Mouse (Mus musculus): Measurements from ENCODE around the gene Flvcr1. TPM values are rescaled to one million over a fixed set of nuclear protein-coding genes. Genes with fewer than 3 reads are reported as not detected.

The Flvcr1 gene
- polyA plus RNA-seq, 1 experiment: 3.2 TPM

DNA sequence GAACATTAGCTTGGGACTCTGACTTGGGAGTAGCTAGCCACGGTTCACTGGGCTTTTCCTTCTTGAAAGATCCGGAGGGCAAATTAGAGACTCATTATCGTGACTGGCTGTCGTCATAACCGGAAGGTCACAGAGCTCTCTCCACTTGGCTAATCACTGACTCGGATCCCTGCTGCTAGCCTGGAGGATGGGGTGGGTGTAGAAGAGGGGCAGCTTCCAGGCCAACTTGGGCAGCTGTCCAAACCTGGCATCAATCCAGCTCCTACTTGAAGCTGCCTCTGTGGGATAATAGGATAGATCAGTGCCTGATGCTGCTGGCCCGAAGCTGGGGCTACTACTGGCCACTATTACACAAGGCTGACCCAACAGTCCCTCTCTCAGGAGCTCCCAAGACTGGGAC, 30.4 kb downstream of the Flvcr1 start:
- H3K27me3 ChIP-seq (replicated peaks): peaks cover 50% of the 10 kb centered on the region
- peaks cover 29% of the 10 kb centered on the region for H3K4me1 ChIP-seq
- H3K9me3 ChIP-seq: peaks cover 16% of the 10 kb centered on the region
- H3K36me3 ChIP-seq (replicated peaks; ENCODE audit: low read length): peaks cover 3% of the 10 kb centered on the region
- H3K4me3 ChIP-seq (replicated peaks): no peak overlapping the region
- TF ChIP-seq FLI1 (IDR thresholded peaks at IDR 0.05; ENCODE audit: low read length) (no peak), GATA1 (IDR thresholded peaks at IDR 0.05; ENCODE audit: borderline replicate concordance, low read length) (no peak)

- Histone ChIP-seq H3K36me3 (replicated peaks; ENCODE audit: low read length) (no peaks in the 10 kb centered on the region), H3K4me3 (replicated peaks) (no peak overlapping the region), H3K9me3 (peaks cover 5% of the 10 kb centered on the region), H3K27me3 (replicated peaks) (peaks cover 51% of the 10 kb centered on the region), H3K4me1 (peaks cover 3% of the 10 kb centered on the region; the same call in 1 of the 2 replicates)
- TF ChIP-seq GATA1 (IDR thresholded peaks at IDR 0.05; ENCODE audit: borderline replicate concordance, low read length): no peak
- no peak for TF ChIP-seq FLI1 (IDR thresholded peaks at IDR 0.05; ENCODE audit: low read length)
Measured at GRCm38 (mm10) chr1:190989437-190990082, 36.4 kb downstream of the Flvcr1 start.

GRCm38 (mm10) chr1:190981412-190981811, 44.5 kb downstream of the Flvcr1 start:
- Histone ChIP-seq H3K4me1 (peaks cover 35% of the 10 kb centered on the region), H3K4me3 (replicated peaks) (peak overlapping the region; percentile 53), H3K27me3 (replicated peaks) (peaks cover 54% of the 10 kb centered on the region), H3K9me3 (peaks cover 5% of the 10 kb centered on the region; the same call in 1 of the 2 replicates), H3K36me3 (replicated peaks; ENCODE audit: low read length) (no peaks in the 10 kb centered on the region)
- TF ChIP-seq GATA1 (IDR thresholded peaks at IDR 0.05; ENCODE audit: borderline replicate concordance, low read length): no peak
- no peak for TF ChIP-seq FLI1 (IDR thresholded peaks at IDR 0.05; ENCODE audit: low read length)

DNA sequence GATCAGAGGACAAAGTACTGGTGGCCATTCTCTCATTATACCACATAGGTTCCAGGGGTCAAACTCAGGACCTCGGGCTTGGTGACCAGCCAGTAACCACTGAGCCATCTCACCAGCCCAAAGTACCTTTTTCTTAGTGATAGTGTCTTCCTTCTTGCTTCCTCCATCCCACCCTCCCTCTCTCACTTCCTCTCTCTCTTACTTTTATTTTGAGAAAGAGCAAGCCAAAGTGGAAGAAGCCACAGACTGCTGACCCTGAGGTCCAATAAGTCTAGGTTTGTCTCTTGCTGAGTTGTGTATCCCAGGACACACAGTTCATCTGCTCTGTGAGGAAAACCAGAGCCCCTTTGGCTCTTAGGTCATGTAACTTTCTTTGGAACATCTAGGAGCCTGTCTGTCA, 45.5 kb downstream of the Flvcr1 start:
- TF ChIP-seq GATA1 (IDR thresholded peaks at IDR 0.05; ENCODE audit: borderline replicate concordance, low read length): no peak
- Histone ChIP-seq H3K4me1 (peaks cover 35% of the 10 kb centered on the region), H3K4me3 (replicated peaks) (no peak overlapping the region), H3K36me3 (replicated peaks; ENCODE audit: low read length) (no peaks in the 10 kb centered on the region), H3K9me3 (peaks cover 1% of the 10 kb centered on the region; the same call in 1 of the 2 replicates), H3K27me3 (replicated peaks) (peaks cover 63% of the 10 kb centered on the region)

DNA sequence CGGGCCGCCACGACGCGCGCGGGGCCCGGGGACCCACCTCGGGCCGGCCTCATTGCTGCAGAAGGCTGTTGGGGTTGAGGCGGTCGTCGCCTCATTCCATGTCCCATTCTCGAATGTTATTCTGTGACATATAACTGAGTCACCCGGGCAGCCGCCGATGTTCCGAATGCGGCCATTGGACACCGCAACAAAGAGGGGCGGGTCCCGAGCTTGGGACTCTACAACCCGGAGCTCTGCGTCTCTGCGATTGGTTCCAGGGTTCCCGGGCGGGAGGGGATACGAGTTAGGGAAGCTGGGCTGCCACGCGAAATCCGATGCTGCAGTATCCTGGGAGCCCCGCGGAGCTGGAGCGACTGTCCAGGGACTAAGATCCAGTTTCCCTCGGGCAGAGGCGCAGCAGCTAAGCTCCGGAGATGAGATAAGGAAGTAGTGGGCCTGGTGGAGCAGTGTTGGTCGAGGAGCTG, 46.8 kb downstream of the Flvcr1 start, which contains the start of gene Vash2:
TSS of gene Vash2 (minus strand) at position 197 of the 464 bp plus-strand sequence.
- H3K4me1 ChIP-seq: peaks cover 35% of the 10 kb centered on the region
- H3K27me3 ChIP-seq (replicated peaks): peaks cover 77% of the 10 kb centered on the region
- peak within 1 kb of the TSS; percentile 89 for H3K4me3 ChIP-seq (replicated peaks)
- no peaks in the 10 kb centered on the region for H3K36me3 ChIP-seq (replicated peaks; ENCODE audit: low read length)
- no peaks in the 10 kb centered on the region for H3K9me3 ChIP-seq
- no peak for TF ChIP-seq GATA1 (IDR thresholded peaks at IDR 0.05; ENCODE audit: borderline replicate concordance, low read length)
- no peak for TF ChIP-seq FLI1 (IDR thresholded peaks at IDR 0.05; ENCODE audit: low read length)

DNA sequence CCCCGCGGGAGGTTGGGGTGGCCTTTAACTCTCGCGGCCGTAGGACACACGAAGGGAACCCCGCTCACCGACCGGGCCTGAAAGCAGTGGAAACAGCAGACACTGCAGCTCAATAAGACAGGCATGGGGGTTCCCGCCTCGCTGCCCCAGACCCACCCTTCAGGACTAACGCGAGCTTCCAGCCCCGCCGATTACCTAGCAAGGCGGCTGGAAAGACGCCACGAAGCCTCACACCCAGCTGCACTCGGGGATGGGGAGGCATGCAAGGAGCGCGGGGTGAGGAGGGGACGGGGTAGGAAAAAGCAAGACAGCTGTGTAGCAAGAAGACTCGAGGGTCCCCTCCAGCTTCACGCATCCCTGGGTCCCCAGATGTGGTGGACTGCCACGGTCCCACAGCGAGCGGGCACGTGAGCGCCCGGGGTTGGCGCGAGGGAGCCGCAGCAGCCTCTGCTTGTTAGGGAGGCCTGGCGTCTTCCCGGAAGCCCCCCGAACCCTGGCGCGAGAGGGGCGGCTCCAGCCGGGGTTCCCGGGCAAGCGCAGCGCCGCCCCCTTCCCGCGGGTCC, 47.4 kb downstream of the Flvcr1 start:
- no peaks in the 10 kb centered on the region for H3K36me3 ChIP-seq (replicated peaks; ENCODE audit: low read length)
- peaks cover 82% of the 10 kb centered on the region for H3K27me3 ChIP-seq (replicated peaks)
- no peak for TF ChIP-seq GATA1 (IDR thresholded peaks at IDR 0.05; ENCODE audit: borderline replicate concordance, low read length)
- TF ChIP-seq FLI1 (IDR thresholded peaks at IDR 0.05; ENCODE audit: low read length): no peak
- H3K9me3 ChIP-seq: no peaks in the 10 kb centered on the region
- peak overlapping the region; percentile 89 for H3K4me3 ChIP-seq (replicated peaks)
- peaks cover 35% of the 10 kb centered on the region for H3K4me1 ChIP-seq

- peak overlapping the region; percentile 89 for H3K4me3 ChIP-seq (replicated peaks)
- TF ChIP-seq GATA1 (IDR thresholded peaks at IDR 0.05; ENCODE audit: borderline replicate concordance, low read length): no peak
- TF ChIP-seq FLI1 (IDR thresholded peaks at IDR 0.05; ENCODE audit: low read length): no peak
- H3K27me3 ChIP-seq (replicated peaks): peaks cover 88% of the 10 kb centered on the region
Measured at GRCm38 (mm10) chr1:190978001-190978400, 48.0 kb downstream of the Flvcr1 start.

DNA sequence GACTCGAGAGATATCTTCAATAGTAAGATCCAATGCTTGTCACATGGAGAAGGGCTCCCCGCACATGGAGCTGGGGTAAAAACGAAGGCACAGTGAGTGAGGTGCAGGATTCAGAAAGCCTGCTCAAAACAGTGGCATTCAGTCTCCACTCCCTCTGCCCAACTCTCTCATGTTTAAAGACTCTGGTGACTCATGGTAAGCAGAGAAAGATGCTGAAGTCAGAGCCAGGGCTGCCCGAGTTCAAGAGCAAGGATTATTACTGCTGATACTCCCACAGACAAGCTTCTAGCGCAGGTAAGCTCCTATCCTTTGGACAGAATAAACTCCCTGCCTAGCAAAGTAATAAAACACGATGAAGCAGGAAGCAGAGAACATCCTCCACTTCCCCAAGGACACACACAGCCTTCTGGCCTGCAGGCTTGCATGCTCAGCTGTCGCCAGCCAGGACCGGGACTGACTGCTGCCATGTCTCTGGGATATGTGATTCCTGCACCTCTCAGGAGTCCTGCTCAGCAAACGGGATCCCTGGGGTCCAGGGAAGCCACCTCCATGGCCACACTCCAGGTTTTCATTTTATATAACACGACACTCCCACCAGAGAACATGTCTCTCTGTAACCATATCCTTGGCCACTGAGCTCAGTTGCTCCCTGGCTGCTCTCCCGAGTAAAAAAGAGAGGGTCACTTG, 48.9 kb downstream of the Flvcr1 start:
- Histone ChIP-seq H3K27me3 (replicated peaks) (peaks cover 93% of the 10 kb centered on the region), H3K4me1 (peaks cover 35% of the 10 kb centered on the region), H3K4me3 (replicated peaks) (no peak overlapping the region), H3K9me3 (no peaks in the 10 kb centered on the region), H3K36me3 (replicated peaks; ENCODE audit: low read length) (no peaks in the 10 kb centered on the region)
- no peak for TF ChIP-seq FLI1 (IDR thresholded peaks at IDR 0.05; ENCODE audit: low read length)
- TF ChIP-seq GATA1 (IDR thresholded peaks at IDR 0.05; ENCODE audit: borderline replicate concordance, low read length): no peak

More at GRCm38 (mm10) chr1:190978001-190978400, 48.0 kb downstream of the Flvcr1 start:
- H3K9me3 ChIP-seq: no peaks in the 10 kb centered on the region
- H3K36me3 ChIP-seq (replicated peaks; ENCODE audit: low read length): no peaks in the 10 kb centered on the region
- H3K4me1 ChIP-seq: peaks cover 35% of the 10 kb centered on the region

DNA sequence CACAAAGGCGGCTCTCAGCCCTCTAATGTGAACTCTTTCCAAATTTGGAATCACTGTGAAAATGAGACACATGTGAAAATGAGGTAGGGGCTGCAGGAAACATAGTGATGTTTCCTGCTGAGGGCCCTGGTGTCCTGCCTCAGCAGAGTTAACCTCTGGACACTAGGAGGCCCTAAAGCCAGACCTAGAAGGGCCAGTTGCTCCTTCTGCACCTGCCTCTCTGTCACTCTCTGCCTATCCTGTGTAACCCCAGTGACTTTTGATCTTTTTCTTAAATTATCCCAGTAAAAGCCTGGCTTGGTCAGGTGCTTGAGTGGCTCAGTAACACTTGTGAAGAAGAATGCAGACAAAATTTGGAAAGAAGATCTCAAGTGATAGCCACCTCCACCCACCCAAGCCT, 51.1 kb downstream of the Flvcr1 start:
- TF ChIP-seq FLI1 (IDR thresholded peaks at IDR 0.05; ENCODE audit: low read length): no peak
- no peak for TF ChIP-seq GATA1 (IDR thresholded peaks at IDR 0.05; ENCODE audit: borderline replicate concordance, low read length)
- peaks cover 9% of the 10 kb centered on the region; the same call in 1 of the 2 replicates for H3K9me3 ChIP-seq
- H3K4me1 ChIP-seq: peaks cover 24% of the 10 kb centered on the region
- H3K4me3 ChIP-seq (replicated peaks): no peak overlapping the region
- peaks cover 95% of the 10 kb centered on the region for H3K27me3 ChIP-seq (replicated peaks)
- no peaks in the 10 kb centered on the region for H3K36me3 ChIP-seq (replicated peaks; ENCODE audit: low read length)

- peaks cover 97% of the 10 kb centered on the region for H3K27me3 ChIP-seq (replicated peaks)
- peaks cover 9% of the 10 kb centered on the region; the same call in 1 of the 2 replicates for H3K9me3 ChIP-seq
- no peaks in the 10 kb centered on the region for H3K36me3 ChIP-seq (replicated peaks; ENCODE audit: low read length)
- peaks cover 19% of the 10 kb centered on the region for H3K4me1 ChIP-seq
- H3K4me3 ChIP-seq (replicated peaks): no peak overlapping the region
- TF ChIP-seq GATA1 (IDR thresholded peaks at IDR 0.05; ENCODE audit: borderline replicate concordance, low read length): no peak
- no peak for TF ChIP-seq FLI1 (IDR thresholded peaks at IDR 0.05; ENCODE audit: low read length)
Measured at GRCm38 (mm10) chr1:190974191-190974590, 51.8 kb downstream of the Flvcr1 start.
